Mouse (Mus musculus) urinary bladder, postnatal 36 days (tissue): ENCODE measurements at regions not wholly inside any gene's neighbourhood (a gene's known extent, or its start where the extent isn't known, plus 50 kb on each side); places are given as distances from the start of the nearest gene placed in this dataset.

Experiments
- DNase-seq, 2 experiments: peaks; one replicate each; pipeline ENCODE4 v3.0.0; 2022; ENCODE audit warnings: low spot score in 2 of 2, mixed read lengths in 1 of 2

DNA sequence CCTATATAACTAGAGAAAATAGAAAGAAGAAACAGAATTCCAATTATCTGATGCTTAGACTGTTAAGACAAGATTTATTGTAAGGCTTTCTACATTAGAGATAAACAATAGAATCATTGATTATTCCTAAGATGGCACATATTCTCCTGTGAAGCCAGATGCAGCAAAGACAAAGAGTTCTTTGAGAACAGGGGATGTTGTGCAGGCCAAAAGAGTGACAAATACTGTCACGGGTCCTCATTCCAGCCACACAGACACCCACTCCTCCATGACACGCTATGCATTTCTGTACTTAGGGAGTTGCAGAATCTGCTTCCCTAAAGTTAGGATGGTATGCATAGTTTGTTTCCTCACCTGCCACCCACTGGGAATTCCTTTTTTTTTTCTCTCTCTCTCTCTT is 245.2 kb downstream of the Sv2b start:
- DNase-seq = no peak

DNA sequence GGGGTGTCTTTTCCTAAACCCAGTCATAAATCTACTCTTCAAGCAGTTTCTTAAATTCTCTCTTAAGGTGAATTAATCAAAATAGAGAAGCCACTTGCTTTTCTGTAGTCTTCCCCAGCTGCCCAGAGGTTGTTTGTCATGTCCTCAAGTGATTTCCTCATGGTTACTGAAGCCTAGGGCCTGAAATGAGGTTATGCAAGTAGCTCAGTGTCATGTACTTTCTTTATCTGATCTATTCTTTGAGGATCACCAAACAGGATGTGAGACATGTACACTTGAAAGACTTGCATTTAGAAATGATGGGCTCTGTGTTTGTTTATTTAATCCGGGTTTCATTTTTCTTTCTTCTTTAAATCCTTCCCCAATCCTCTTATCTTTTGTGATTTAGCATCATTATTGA is 258.8 kb downstream of the Sv2b start:
- no peak for DNase-seq

DNA sequence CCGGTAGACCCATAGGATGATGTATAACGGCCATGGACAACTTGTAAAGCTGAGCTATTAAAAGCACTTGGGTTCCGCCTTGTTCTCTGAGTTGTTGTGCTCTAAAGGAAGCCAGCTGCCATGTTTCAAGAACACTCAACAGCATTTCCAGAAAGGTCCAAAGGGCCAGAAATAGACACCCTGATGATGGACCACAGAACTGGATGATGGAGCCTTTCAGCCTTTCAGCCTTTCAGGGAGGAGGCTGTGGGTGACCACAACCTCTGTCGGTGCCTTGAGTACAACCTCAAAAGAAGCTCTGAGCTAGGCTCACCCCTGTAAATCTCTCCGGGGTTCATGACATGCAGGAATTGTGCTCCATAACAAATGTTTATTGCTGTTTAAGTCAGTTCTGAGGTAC is 259.3 kb downstream of the Sv2b start:
- DNase-seq = peak in 1 of 2 experiments; percentile 1

DNA sequence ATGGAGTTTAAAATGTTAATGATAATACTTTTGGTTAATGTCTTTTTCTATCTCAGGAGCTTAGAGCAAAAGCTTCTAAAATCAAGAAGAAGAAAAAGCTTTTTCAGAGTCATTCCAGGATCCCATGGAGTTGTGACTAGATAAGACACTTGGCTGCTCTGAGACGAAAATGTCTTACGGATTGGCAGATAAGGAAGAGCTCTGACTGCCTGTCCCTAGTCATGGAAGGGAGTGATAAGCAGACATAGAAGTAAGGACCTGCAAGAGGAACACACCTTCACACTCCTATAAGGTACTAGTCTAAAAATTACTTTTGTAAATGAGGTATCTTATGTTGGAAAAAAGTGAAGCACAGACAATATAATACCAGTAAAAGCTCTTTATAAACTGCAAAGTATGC is 260.2 kb downstream of the Sv2b start:
- no peak for DNase-seq

GRCm38 (mm10) chr7:75047827-75048226 is 261.2 kb downstream of the Sv2b start:
- DNase-seq = no peak

DNA sequence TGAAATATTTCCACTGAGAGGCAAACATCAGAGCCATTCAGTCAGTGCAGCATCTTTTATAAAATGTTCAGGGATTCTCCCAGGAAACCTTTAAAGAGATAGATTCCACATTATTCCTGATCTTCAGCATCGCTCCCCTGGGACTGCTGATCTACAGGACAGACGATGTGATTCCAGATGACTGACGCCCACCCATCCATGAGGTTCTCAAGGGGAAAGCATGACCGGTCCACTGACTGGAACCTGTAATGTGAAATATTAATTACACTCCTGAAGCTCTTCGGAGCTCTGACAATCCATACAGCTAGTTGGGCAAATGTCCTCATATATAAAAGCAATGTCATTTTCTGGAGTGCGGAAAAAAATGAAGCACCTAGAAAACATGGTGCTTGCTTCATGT is 268.2 kb downstream of the Sv2b start:
- no peak for DNase-seq

- DNase-seq = no peak
Measured at GRCm38 (mm10) chr7:75026191-75026590, 282.9 kb downstream of the Sv2b start.

- no peak for DNase-seq
Measured at GRCm38 (mm10) chr7:75021966-75022365, 287.1 kb downstream of the Sv2b start.

DNA sequence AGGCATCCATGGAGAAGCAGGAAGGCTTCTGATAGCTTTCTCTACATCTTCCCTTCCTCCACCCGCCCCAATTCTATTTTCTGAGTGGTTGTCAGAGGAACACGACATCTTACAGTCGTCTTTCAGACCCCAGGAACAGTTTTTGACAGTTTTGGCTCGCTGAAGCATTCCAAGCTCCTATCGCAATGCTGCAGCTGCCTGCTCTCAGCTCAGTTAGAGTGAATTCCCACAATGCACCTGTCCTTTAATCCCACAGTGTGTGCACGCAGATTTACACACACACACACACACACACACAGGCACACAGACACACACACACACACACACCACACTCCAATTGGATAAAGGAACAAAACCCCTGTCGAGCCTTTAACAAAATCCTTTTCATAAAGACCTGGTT is 290.4 kb downstream of the Sv2b start:
- DNase-seq = no peak

DNA sequence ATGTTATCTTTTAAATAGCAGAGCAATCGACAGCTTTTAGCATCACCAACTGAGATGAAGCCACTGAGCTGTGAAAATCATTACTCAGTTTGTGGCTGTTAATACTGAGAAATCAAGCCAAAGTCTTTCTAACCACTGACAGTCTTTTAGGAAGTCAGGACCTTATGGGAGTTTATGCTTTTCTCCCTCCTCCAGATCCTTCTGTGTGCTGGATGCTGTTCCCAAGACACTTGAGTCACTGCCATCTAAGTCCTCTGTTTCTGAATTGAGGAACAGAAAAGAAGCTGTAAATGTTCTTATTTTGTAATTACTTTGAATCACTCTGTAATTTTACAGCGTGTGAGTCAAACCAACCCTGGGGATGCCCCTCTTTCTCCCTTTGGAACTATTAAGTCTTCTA is 300.6 kb downstream of the Sv2b start:
- DNase-seq = no peak

GRCm38 (mm10) chr7:74990198-74990597 is 318.9 kb downstream of the Sv2b start:
- DNase-seq = no peak

DNA sequence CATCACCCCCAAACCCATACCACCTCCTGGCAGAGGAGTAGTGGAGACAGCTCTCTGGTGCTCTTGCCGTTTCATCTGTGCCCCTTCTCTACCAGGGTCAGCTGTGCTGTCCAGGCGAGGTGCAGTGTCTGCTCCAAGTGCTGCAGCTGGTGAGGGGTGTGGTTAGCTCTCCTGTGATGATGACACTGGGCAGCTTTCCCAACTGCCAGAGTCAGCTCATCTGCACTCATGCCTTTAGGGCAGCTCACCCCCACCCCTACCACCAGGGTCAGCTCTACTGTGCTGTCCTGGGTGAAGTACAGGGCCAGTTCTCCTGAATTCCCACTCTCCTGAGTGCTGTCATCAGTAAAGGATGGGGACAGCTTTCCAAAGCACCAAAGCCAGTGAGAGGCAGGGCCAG is 329.6 kb downstream of the Sv2b start:
- no peak for DNase-seq

GRCm38 (mm10) chr7:74975986-74976385 is 333.1 kb downstream of the Sv2b start:
- no peak for DNase-seq

- DNase-seq = no peak
Measured at GRCm38 (mm10) chr7:74974448-74974847, 334.6 kb downstream of the Sv2b start.

- no peak for DNase-seq
Measured at GRCm38 (mm10) chr7:74944421-74945098, 364.5 kb downstream of the Sv2b start.

- DNase-seq = peak in 1 of 2 experiments; percentile 1
Measured at GRCm38 (mm10) chr7:74942917-74943316, 366.1 kb downstream of the Sv2b start.

- no peak for DNase-seq
Measured at GRCm38 (mm10) chr7:74942146-74942545, 366.9 kb downstream of the Sv2b start.

DNA sequence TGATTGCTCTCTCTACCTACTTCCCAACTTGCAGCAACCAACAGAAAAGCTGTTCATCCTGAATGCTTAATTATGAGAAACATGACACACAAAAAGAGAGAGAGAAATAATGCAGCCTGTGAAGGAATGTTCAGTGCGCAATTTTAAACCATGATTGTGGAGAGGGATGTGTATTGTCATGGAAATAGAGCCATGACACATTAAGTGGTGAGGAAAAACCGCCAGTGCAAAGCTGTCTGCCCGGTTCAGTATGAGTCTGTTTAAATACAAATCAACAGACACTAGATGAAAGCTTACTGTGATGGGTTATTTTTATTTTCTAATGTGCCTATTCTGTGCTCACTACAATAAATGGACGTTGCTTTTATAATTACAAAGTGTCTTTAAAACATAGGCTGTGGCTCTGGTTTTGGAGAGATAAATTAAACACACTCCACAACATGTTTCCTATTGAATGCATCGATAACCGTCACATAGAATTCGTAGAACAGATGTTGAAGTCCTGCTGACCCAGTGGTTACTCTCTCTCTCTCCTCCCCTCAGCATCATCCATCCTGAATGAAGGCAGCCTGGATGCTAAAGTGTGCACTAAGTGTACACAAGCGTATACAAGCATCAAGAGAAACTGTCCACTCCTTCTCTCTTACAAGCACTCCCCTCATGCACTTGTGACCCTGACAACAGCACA is 374.7 kb upstream of the Slco3a1 start:
- DNase-seq = no peak

DNA sequence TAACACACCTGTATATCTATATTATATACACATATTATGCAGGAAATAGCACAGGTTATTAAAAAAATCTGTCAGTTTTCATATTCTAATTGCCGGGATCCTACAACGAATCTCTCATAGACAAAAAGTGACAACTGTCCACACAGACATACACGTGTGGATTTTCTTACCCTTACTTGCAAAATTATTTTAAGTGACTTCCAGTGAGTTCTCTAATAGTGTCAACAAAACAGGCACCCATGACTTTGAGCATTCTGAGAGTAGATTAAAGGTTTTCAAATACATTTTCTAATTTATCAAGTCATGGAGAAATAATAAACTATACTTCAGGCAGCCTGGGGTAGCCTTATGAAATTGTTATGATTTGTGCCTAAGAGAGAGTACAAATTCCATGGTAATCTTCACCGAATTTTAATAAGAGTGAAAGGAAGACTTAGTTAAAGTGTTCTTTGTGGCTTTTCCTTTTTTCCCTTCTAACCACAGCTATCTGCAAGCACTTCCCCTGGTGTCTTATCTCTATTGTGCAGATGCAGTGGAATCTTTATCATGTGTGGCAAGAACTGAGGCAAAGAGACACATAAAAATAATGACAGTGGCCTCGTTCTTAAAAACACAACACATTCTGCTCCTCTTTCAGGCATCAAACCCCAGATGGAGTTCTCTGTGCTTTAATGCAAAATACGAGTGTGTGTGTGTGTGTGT is 373.8 kb upstream of the Slco3a1 start:
- no peak for DNase-seq

- DNase-seq = no peak
Measured at GRCm38 (mm10) chr7:74926729-74927128, 372.1 kb upstream of the Slco3a1 start.

GRCm38 (mm10) chr7:74924156-74924555 is 369.6 kb upstream of the Slco3a1 start:
- DNase-seq = no peak

DNA sequence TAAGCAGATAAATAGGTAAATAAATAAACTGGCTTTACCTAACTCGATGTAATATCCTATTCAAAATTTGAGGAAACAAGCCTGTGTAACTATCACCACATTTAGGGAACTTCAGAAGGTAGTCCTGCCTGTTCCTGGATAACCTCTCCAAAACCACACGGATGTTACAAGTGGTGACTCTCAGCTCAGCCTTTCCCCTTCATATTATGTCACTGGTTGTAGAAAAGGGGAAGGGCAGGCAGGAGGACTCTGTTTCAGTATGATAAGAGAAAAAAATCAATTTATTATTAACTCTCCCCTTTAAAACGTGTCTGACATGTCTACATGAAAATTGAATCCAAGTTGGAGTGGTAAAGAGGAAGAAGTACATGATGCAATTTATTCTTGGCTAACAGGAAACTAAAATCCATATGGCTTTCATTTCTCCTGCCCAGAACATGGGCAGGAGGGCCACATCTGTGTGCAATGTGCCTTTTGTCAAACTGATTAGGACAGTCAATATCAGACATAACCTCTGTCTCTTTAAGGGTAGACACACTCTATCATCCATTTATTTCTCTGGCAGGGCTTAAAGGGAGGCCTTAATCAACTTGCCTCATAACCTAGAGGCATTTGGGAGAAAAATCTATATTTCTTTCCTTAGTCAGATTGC is 353.9 kb upstream of the Slco3a1 start:
- DNase-seq = no peak
